Mouse (Mus musculus): ENCODE results near the gene Olfr433.
"Not testable (repeated sequence)": the region's sequence is repeated elsewhere in the genome, so short reads cannot be mapped to it uniquely, and the experiment has no call there.

DNA sequence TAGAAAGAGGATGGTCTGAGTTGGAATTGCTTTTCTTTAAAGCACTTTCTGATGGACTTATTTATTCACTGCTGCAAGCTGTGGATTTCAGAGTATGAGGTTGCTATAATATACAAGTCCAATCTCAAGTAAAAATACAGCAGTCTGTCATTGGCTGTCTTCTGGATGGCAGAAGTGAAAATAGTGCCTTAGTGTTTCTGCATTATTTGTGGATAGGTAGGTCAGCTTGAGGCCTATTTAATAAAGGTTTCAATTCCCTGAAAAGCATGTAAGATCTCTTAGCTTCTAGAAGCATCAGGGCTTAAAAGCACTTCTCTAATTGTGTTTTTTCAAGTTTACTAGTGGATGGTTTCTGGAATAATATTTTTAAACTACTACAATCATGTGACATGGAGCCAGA, 33.5 kb upstream of the Olfr433 start:
- not testable (repeated sequence) for TF ChIP-seq CTCF (conservative IDR thresholded peaks at IDR 0.05; ENCODE audit: low read length); NANOG (IDR thresholded peaks at IDR 0.05; ENCODE audit: borderline replicate concordance, low read length)

Data from E14TG2a.4 (cell line).